Mouse (Mus musculus) spleen, adult 2 months (tissue): Measurements from ENCODE around the gene Gm9048. TPM values are rescaled to one million over a fixed set of nuclear protein-coding genes. Genes with fewer than 3 reads are reported as not detected.
"Not testable (repeated sequence)": the region's sequence is repeated elsewhere in the genome, so short reads cannot be mapped to it uniquely, and the experiment has no call there.

ENCODE experiments used
- DNase-seq, 2 experiments: peaks; one replicate each; pipeline versions ENCODE4 v3.0.0 to v3.0.0-alpha.2; 2012 to 2021; ENCODE audit warnings: low spot score in 2 of 2, low read depth in 1 of 2
- H3K27ac ChIP-seq: fragments of 200-500 bp; 2 replicates; pipeline ENCODE4 v1.5.1; 2012; ENCODE audit warnings: low read length, inconsistent platforms; ENCODE audit not compliant: insufficient read depth
- H3K27me3 ChIP-seq: fragments of 200-500 bp; 2 replicates; pipeline ENCODE4 v1.6.1; 2012; ENCODE audit warnings: mild to moderate bottlenecking, moderate library complexity, low read length, inconsistent platforms; ENCODE audit not compliant: control insufficient read depth, insufficient read depth
- H3K36me3 ChIP-seq: fragments of 200-500 bp; 2 replicates; pipeline ENCODE4 v1.6.1; 2012; ENCODE audit warnings: mild to moderate bottlenecking, low read length, inconsistent platforms; ENCODE audit not compliant: control insufficient read depth, insufficient read depth
- H3K4me1 ChIP-seq: fragments of 200-500 bp; 2 replicates; pipeline ENCODE4 v1.6.1; 2011; ENCODE audit warnings: inconsistent platforms; ENCODE audit not compliant: control insufficient read depth, insufficient read depth, insufficient read length
- H3K4me3 ChIP-seq: fragments of 200-500 bp; 2 replicates; pipeline ENCODE4 v1.5.1; 2011; ENCODE audit warnings: mild to moderate bottlenecking, inconsistent platforms; ENCODE audit not compliant: insufficient read depth, insufficient read length; ENCODE audit errors: extremely low read depth
- CTCF ChIP-seq: fragments of 200-500 bp; IDR thresholded peaks from 2 replicates; pipeline ENCODE4 v1.5.1; 2011; ENCODE audit warnings: mild to moderate bottlenecking, inconsistent platforms; ENCODE audit not compliant: insufficient read depth, insufficient read length, insufficient replicate concordance; ENCODE audit errors: extremely low read depth
- POLR2A ChIP-seq: fragments of 200-500 bp; IDR thresholded peaks from 2 replicates; pipeline ENCODE4 v1.6.1; 2011; ENCODE audit warnings: low read depth, low read length, inconsistent platforms
- WGBS: fragments of 180-500 bp; shearing (Covaris S2); methylation state at CpG from one replicate; pipeline ENCODE4 v1.1.7; 2018; 5-methylcytosine and 5-hydroxymethylcytosine counted together
- polyA plus RNA-seq: library from polyadenylated mRNA; depleted of rRNA; stranded (reverse); fragments of >200 nt; gene quantifications from 2 replicates; pipeline ENCODE4 v1.2.3, GENCODE M21; 2012; rRNA removed

The Gm9048 gene
- polyA plus RNA-seq = not detected in 2 replicates

- H3K4me1 ChIP-seq, H3K27ac ChIP-seq, H3K27me3 ChIP-seq, DNase-seq, H3K4me3 ChIP-seq, H3K36me3 ChIP-seq: not testable (repeated sequence)
- 75% methylated on average over 1 of the region's 14 CpGs for WGBS
Measured at GRCm38 (mm10) chr10:118348579-118348978, at the start of gene Gm9048. Gene Gm9048, minus strand, starts transcription at chr10:118348679.

- Histone ChIP-seq H3K27ac (no peak overlapping the region), H3K27me3 (no peaks in the 10 kb centered on the region), H3K4me3 (no peak overlapping the region), H3K36me3 (no peaks in the 10 kb centered on the region), H3K4me1 (no peaks in the 10 kb centered on the region)
- 5% methylated on average over 10 of the region's 10 CpGs for WGBS
- DNase-seq = peak; percentile 67 to 74
- TF ChIP-seq POLR2A (no peak), CTCF (peak; percentile 90; the same call in 1 of the 2 replicates)
Measured at GRCm38 (mm10) chr10:118370443-118370842, 22.0 kb upstream of the Gm9048 start.

- H3K4me3 ChIP-seq = no peak overlapping the region
- DNase-seq = no peak
- no peaks in the 10 kb centered on the region for H3K4me1 ChIP-seq
- no peaks in the 10 kb centered on the region for H3K36me3 ChIP-seq
- H3K27me3 ChIP-seq = no peaks in the 10 kb centered on the region
- no peak for TF ChIP-seq POLR2A
- no peak for TF ChIP-seq CTCF
- 95% methylated on average over 9 of the region's 9 CpGs for WGBS
- H3K27ac ChIP-seq = no peak overlapping the region
Measured at GRCm38 (mm10) chr10:118369518-118369917, 21.0 kb upstream of the Gm9048 start.

- H3K27ac ChIP-seq, H3K4me1 ChIP-seq, H3K27me3 ChIP-seq, H3K4me3 ChIP-seq, H3K36me3 ChIP-seq, DNase-seq: not testable (repeated sequence)
- 90% methylated on average over 1 of the region's 11 CpGs for WGBS
Measured at GRCm38 (mm10) chr10:118354005-118354404, 5.5 kb upstream of the Gm9048 start, which contains the start of gene Gm9049. Gene Gm9049, minus strand, starts transcription at chr10:118354105.

DNA sequence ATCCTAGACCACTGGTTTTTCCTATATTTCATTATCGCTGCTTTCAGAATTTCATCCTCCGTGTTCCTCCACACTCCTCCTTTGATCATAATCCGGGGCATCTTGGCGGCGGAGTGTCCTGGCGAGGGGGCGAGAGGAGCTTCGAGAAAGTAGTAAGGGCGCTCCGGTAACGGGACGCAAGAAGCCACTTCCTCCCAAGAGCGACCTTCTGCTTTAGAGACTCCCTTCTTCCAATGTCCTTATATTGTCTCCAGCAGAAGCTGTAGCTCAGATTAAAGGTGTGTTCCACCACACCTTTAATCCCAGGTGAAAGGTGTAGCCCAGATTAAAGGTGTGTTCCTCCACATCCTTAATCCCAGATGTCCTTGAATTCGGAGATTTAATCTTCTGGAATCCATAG lies 5.3 kb downstream of the Gm9048 start, which contains the start of gene Gm9046:
Gene Gm9046, minus strand, starts transcription at position 101 of the 400 bp plus-strand sequence.
- not testable (repeated sequence) for H3K27me3 ChIP-seq, H3K27ac ChIP-seq, H3K4me3 ChIP-seq, H3K36me3 ChIP-seq, H3K4me1 ChIP-seq, DNase-seq
- WGBS = no CpG with 5 or more reads among the region's 14 CpGs

DNA sequence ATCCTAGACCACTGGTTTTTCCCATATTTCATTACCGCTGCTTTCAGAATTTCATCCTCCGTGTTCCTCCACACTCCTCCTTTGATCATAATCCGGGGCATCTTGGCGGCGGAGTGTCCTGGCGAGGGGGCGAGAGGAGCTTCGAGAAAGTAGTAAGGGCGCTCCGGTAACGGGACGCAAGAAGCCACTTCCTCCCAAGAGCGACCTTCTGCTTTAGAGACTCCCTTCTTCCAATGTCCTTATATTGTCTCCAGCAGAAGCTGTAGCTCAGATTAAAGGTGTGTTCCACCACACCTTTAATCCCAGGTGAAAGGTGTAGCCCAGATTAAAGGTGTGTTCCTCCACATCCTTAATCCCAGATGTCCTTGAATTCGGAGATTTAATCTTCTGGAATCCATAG lies 10.7 kb downstream of the Gm9048 start, which contains the start of gene Gm9045:
Gene Gm9045, minus strand, starts transcription at position 101 of the 400 bp plus-strand sequence.
- H3K27me3 ChIP-seq, H3K36me3 ChIP-seq, DNase-seq, H3K4me1 ChIP-seq, H3K27ac ChIP-seq, H3K4me3 ChIP-seq: not testable (repeated sequence)
- no CpG with 5 or more reads among the region's 14 CpGs for WGBS

DNA sequence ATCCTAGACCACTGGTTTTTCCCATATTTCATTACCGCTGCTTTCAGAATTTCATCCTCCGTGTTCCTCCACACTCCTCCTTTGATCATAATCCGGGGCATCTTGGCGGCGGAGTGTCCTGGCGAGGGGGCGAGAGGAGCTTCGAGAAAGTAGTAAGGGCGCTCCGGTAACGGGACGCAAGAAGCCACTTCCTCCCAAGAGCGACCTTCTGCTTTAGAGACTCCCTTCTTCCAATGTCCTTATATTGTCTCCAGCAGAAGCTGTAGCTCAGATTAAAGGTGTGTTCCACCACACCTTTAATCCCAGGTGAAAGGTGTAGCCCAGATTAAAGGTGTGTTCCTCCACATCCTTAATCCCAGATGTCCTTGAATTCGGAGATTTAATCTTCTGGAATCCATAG lies 16.2 kb downstream of the Gm9048 start, which contains the start of gene Gm9044:
Gene Gm9044, minus strand, starts transcription at position 101 of the 400 bp plus-strand sequence.
- DNase-seq, H3K4me1 ChIP-seq, H3K36me3 ChIP-seq, H3K4me3 ChIP-seq, H3K27ac ChIP-seq, H3K27me3 ChIP-seq: not testable (repeated sequence)
- no CpG with 5 or more reads among the region's 14 CpGs for WGBS

DNA sequence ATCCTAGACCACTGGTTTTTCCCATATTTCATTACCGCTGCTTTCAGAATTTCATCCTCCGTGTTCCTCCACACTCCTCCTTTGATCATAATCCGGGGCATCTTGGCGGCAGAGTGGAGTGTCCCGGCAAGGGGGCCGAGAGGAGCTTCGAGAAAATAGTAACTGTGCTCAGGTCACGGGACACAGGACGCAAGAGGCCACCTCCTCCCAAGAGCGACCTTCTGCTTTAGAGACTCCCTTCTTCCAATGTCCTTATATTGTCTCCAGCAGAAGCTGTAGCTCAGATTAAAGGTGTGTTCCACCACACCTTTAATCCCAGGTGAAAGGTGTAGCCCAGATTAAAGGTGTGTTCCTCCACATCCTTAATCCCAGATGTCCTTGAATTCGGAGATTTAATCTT lies 21.6 kb downstream of the Gm9048 start, which contains the start of gene Gm9040:
Gene Gm9040, minus strand, starts transcription at position 101 of the 400 bp plus-strand sequence.
- not testable (repeated sequence) for H3K27me3 ChIP-seq, H3K36me3 ChIP-seq, H3K4me3 ChIP-seq, H3K27ac ChIP-seq, DNase-seq, H3K4me1 ChIP-seq
- WGBS = no CpG with 5 or more reads among the region's 11 CpGs
